Mouse (Mus musculus): ENCODE measurements around the gene Sept11.

Sept11 gene

GRCm38 (mm10) chr5:93093638-93094527, 646 bp downstream of the Sept11 start:
- peak; percentile 37 for DNase-seq (ENCODE audit: low read depth, low spot score)

GRCm38 (mm10) chr5:93095301-93095700, 2.1 kb downstream of the Sept11 start:
- peak; percentile 53 for DNase-seq (ENCODE audit: low read depth, low spot score)

- DNase-seq (ENCODE audit: low read depth, low spot score): no peak
These were observed 4.1 kb downstream of the Sept11 start for GRCm38 (mm10) chr5:93097204-93097906.

- no peak for DNase-seq (ENCODE audit: low read depth, low spot score)
These were observed 5.0 kb downstream of the Sept11 start for GRCm38 (mm10) chr5:93098219-93098618.

GRCm38 (mm10) chr5:93098811-93099210, 5.6 kb downstream of the Sept11 start:
- DNase-seq (ENCODE audit: low read depth, low spot score): no peak

- no peak for DNase-seq (ENCODE audit: low read depth, low spot score)
These were observed 7.7 kb downstream of the Sept11 start for GRCm38 (mm10) chr5:93100906-93101305.

GRCm38 (mm10) chr5:93101371-93101791, 8.1 kb downstream of the Sept11 start:
- no peak for DNase-seq (ENCODE audit: low read depth, low spot score)

- no peak for DNase-seq (ENCODE audit: low read depth, low spot score)
These were observed 10.4 kb downstream of the Sept11 start for GRCm38 (mm10) chr5:93103603-93104002.

- no peak for DNase-seq (ENCODE audit: low read depth, low spot score)
These were observed 12.0 kb downstream of the Sept11 start for GRCm38 (mm10) chr5:93104987-93105823.

- DNase-seq (ENCODE audit: low read depth, low spot score): no peak
These were observed 12.8 kb downstream of the Sept11 start for GRCm38 (mm10) chr5:93106048-93106447.

- no peak for DNase-seq (ENCODE audit: low read depth, low spot score)
These were observed 15.5 kb downstream of the Sept11 start for GRCm38 (mm10) chr5:93108703-93109102.

GRCm38 (mm10) chr5:93109555-93109954, 16.3 kb downstream of the Sept11 start:
- DNase-seq (ENCODE audit: low read depth, low spot score): no peak

GRCm38 (mm10) chr5:93112290-93112689, 19.1 kb downstream of the Sept11 start:
- DNase-seq (ENCODE audit: low read depth, low spot score): no peak

- no peak for DNase-seq (ENCODE audit: low read depth, low spot score)
These were observed 20.3 kb downstream of the Sept11 start for GRCm38 (mm10) chr5:93113517-93113916.

GRCm38 (mm10) chr5:93114515-93114914, 21.3 kb downstream of the Sept11 start:
- DNase-seq (ENCODE audit: low read depth, low spot score): no peak

GRCm38 (mm10) chr5:93115059-93115458, 21.8 kb downstream of the Sept11 start:
- no peak for DNase-seq (ENCODE audit: low read depth, low spot score)

GRCm38 (mm10) chr5:93115854-93116253, 22.6 kb downstream of the Sept11 start:
- no peak for DNase-seq (ENCODE audit: low read depth, low spot score)

- DNase-seq (ENCODE audit: low read depth, low spot score): no peak
These were observed 24.4 kb downstream of the Sept11 start for GRCm38 (mm10) chr5:93117648-93118047.

GRCm38 (mm10) chr5:93121660-93122059, 28.4 kb downstream of the Sept11 start:
- DNase-seq (ENCODE audit: low read depth, low spot score): no peak

GRCm38 (mm10) chr5:93124031-93124826, 31.0 kb downstream of the Sept11 start:
- DNase-seq (ENCODE audit: low read depth, low spot score): peak; percentile 57

GRCm38 (mm10) chr5:93125325-93125724, 32.1 kb downstream of the Sept11 start:
- DNase-seq (ENCODE audit: low read depth, low spot score): no peak

All from forelimb bud, embryonic 11.5 days (tissue).